Mouse (Mus musculus): ENCODE measurements around the gene B3galnt2.
A peak's percentile ranks its signal among the peaks of the same experiment; 100 is the strongest.
"Not testable (repeated sequence)": the region's sequence is repeated elsewhere in the genome, so short reads cannot be mapped to it uniquely, and the experiment has no call there.

B3galnt2 gene

GRCm38 (mm10) chr13:13953874-13954832 is at the start of gene B3galnt2:
Gene B3galnt2, plus strand, starts transcription at chr13:13954469.
- peak; percentile 92 for DNase-seq (ENCODE audit: low spot score)

- DNase-seq (ENCODE audit: low spot score) = no peak
Observed at GRCm38 (mm10) chr13:13911341-13911740, 42.9 kb upstream of the B3galnt2 start.

GRCm38 (mm10) chr13:13919396-13919795 is 34.9 kb upstream of the B3galnt2 start:
- no peak for DNase-seq (ENCODE audit: low spot score)

GRCm38 (mm10) chr13:13922526-13922925 is 31.7 kb upstream of the B3galnt2 start:
- DNase-seq (ENCODE audit: low spot score) = no peak

GRCm38 (mm10) chr13:13929982-13930381 is 24.3 kb upstream of the B3galnt2 start:
- DNase-seq (ENCODE audit: low spot score) = no peak

- no peak for DNase-seq (ENCODE audit: low spot score)
Observed at GRCm38 (mm10) chr13:13954931-13955330, 662 bp downstream of the B3galnt2 start.

GRCm38 (mm10) chr13:13956686-13957085 is 2.4 kb downstream of the B3galnt2 start:
- DNase-seq (ENCODE audit: low spot score) = no peak

GRCm38 (mm10) chr13:13960211-13960610 is 5.9 kb downstream of the B3galnt2 start:
- DNase-seq (ENCODE audit: low spot score) = no peak

GRCm38 (mm10) chr13:13961046-13961445 is 6.8 kb downstream of the B3galnt2 start:
- DNase-seq (ENCODE audit: low spot score) = no peak

GRCm38 (mm10) chr13:13965388-13965964 is 11.2 kb downstream of the B3galnt2 start:
- DNase-seq (ENCODE audit: low spot score) = no peak

- DNase-seq (ENCODE audit: low spot score) = no peak
Observed at GRCm38 (mm10) chr13:13966172-13966571, 11.9 kb downstream of the B3galnt2 start.

- no peak for DNase-seq (ENCODE audit: low spot score)
Observed at GRCm38 (mm10) chr13:13968629-13969111, 14.4 kb downstream of the B3galnt2 start.

- DNase-seq (ENCODE audit: low spot score) = no peak
Observed at GRCm38 (mm10) chr13:13969796-13970195, 15.5 kb downstream of the B3galnt2 start.

GRCm38 (mm10) chr13:13981842-13982241 is 27.6 kb downstream of the B3galnt2 start:
- not testable (repeated sequence) for DNase-seq (ENCODE audit: low spot score)

- DNase-seq (ENCODE audit: low spot score) = no peak
Observed at GRCm38 (mm10) chr13:13983523-13983922, 29.3 kb downstream of the B3galnt2 start.

GRCm38 (mm10) chr13:13989135-13989534 is 34.9 kb downstream of the B3galnt2 start:
- DNase-seq (ENCODE audit: low spot score) = no peak

- DNase-seq (ENCODE audit: low spot score) = no peak
Observed at GRCm38 (mm10) chr13:13990391-13990790, 36.1 kb downstream of the B3galnt2 start.

GRCm38 (mm10) chr13:13993041-13993440 is 38.8 kb downstream of the B3galnt2 start:
- DNase-seq (ENCODE audit: low spot score) = no peak

- DNase-seq (ENCODE audit: low spot score) = no peak
Observed at GRCm38 (mm10) chr13:13995046-13995445, 40.8 kb downstream of the B3galnt2 start.

GRCm38 (mm10) chr13:13997476-13997875 is 43.2 kb downstream of the B3galnt2 start:
- DNase-seq (ENCODE audit: low spot score) = no peak

GRCm38 (mm10) chr13:14002706-14003105 is 48.4 kb downstream of the B3galnt2 start:
- DNase-seq (ENCODE audit: low spot score) = no peak

GRCm38 (mm10) chr13:14004086-14004485 is 49.8 kb downstream of the B3galnt2 start:
- no peak for DNase-seq (ENCODE audit: low spot score)

GRCm38 (mm10) chr13:14004999-14005398 is 50.7 kb downstream of the B3galnt2 start:
- no peak for DNase-seq (ENCODE audit: low spot score)

Measured in testis, postnatal 10 days (tissue).